Mouse (Mus musculus): ENCODE results near the gene Ap1b1. TPM values are rescaled to one million over a fixed set of nuclear protein-coding genes. Genes with fewer than 3 reads are reported as not detected.

Gene Ap1b1
- polyA plus RNA-seq, 1 experiment from 2014 or later = 58.4 TPM

GRCm38 (mm10) chr11:4963099-4963808, 23.4 kb upstream of the Ap1b1 start:
- Histone ChIP-seq H3K36me3 (ENCODE audit: control insufficient read depth, insufficient read depth, low read length) (no peaks in the 10 kb centered on the region), H3K4me2 (ENCODE audit: low read length) (no peak overlapping the region), H3K27me3 (replicated peaks; ENCODE audit: control insufficient read depth, insufficient read depth, low read length) (no peaks in the 10 kb centered on the region), H3K9me3 (replicated peaks; ENCODE audit: control insufficient read depth, low read length) (no peaks in the 10 kb centered on the region), H3K4me1 (ENCODE audit: control insufficient read depth, insufficient read depth, low read length) (no peaks in the 10 kb centered on the region), H3K27ac (ENCODE audit: low read depth, low read length) (no peak overlapping the region), H3K9ac (ENCODE audit: low read length) (no peak overlapping the region), H3K4me3 (ENCODE audit: low read depth, low read length) (no peak overlapping the region)
- ATAC-seq (no peak), DNase-seq (ENCODE audit: low spot score) (no peak)
- WGBS = 64% methylated on average over 6 of the region's 6 CpGs

- DNase-seq (ENCODE audit: low spot score) (no peak), ATAC-seq (no peak)
- Histone ChIP-seq H3K9ac (ENCODE audit: low read length) (no peak overlapping the region), H3K27me3 (replicated peaks; ENCODE audit: control insufficient read depth, insufficient read depth, low read length) (no peaks in the 10 kb centered on the region), H3K27ac (ENCODE audit: low read depth, low read length) (no peak overlapping the region), H3K4me3 (ENCODE audit: low read depth, low read length) (no peak overlapping the region), H3K9me3 (replicated peaks; ENCODE audit: control insufficient read depth, low read length) (no peaks in the 10 kb centered on the region), H3K4me2 (ENCODE audit: low read length) (no peak overlapping the region), H3K36me3 (ENCODE audit: control insufficient read depth, insufficient read depth, low read length) (no peaks in the 10 kb centered on the region), H3K4me1 (ENCODE audit: control insufficient read depth, insufficient read depth, low read length) (no peaks in the 10 kb centered on the region)
- whole genome bisulfite sequencing = 61% methylated on average over 2 of the region's 2 CpGs
These were observed 20.3 kb upstream of the Ap1b1 start for GRCm38 (mm10) chr11:4966325-4966724.

DNA sequence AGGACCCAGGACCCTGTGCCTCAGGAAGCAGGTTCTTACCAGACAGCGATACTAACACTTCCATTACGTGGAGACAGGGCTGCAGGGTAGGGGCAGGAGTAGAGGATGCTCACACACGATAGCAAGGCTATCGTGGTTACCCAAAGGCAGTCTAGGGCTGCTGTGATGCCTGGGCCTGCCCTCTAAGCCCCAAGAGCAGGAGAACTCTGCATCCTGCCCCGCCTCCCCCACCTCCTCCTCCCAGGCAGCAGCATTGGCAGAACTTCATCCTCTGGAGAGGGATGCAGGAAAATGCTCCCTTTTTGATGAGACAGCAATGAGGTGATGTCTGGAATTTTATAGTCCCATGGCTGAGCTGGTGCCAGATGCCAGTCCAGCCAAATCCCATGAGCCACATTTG, 19.7 kb upstream of the Ap1b1 start:
- 67% methylated on average over 5 of the region's 5 CpGs for WGBS
- H3K9ac ChIP-seq (ENCODE audit: low read length) = no peak overlapping the region
- H3K4me2 ChIP-seq (ENCODE audit: low read length) = no peak overlapping the region
- no peaks in the 10 kb centered on the region for H3K4me1 ChIP-seq (ENCODE audit: control insufficient read depth, insufficient read depth, low read length)
- no peak overlapping the region for H3K4me3 ChIP-seq (ENCODE audit: low read depth, low read length)
- DNase-seq (ENCODE audit: low spot score) (no peak), ATAC-seq (no peak)
- no peak overlapping the region for H3K27ac ChIP-seq (ENCODE audit: low read depth, low read length)
- H3K27me3 ChIP-seq (replicated peaks; ENCODE audit: control insufficient read depth, insufficient read depth, low read length) = no peaks in the 10 kb centered on the region
- H3K9me3 ChIP-seq (replicated peaks; ENCODE audit: control insufficient read depth, low read length) = no peaks in the 10 kb centered on the region
- no peaks in the 10 kb centered on the region for H3K36me3 ChIP-seq (ENCODE audit: control insufficient read depth, insufficient read depth, low read length)

DNA sequence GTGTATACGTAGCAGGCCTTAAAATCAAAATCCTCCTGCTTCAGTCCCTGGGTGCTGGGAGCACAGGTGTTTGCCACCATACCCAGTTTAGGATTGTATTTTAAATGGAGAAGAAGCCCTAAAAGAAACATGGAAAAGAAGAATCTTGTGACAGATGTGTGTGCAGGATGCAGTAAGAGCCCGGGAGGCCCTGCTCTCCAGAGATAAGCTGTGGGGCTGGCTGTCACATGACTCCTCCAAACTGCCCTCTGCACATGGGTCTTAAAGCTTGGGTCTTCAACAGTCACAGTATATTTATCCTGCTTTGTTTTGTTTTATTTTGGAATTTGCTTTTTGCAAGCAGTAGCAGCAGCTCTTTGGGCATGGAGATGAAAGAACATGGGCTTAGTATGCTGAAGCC, 19.1 kb upstream of the Ap1b1 start:
- 66% methylated on average over 2 of the region's 2 CpGs for WGBS
- no peak overlapping the region for H3K9ac ChIP-seq (ENCODE audit: low read length)
- no peak overlapping the region for H3K4me2 ChIP-seq (ENCODE audit: low read length)
- no peaks in the 10 kb centered on the region for H3K4me1 ChIP-seq (ENCODE audit: control insufficient read depth, insufficient read depth, low read length)
- DNase-seq (ENCODE audit: low spot score) (no peak), ATAC-seq (no peak)
- no peak overlapping the region for H3K4me3 ChIP-seq (ENCODE audit: low read depth, low read length)
- no peaks in the 10 kb centered on the region for H3K27me3 ChIP-seq (replicated peaks; ENCODE audit: control insufficient read depth, insufficient read depth, low read length)
- H3K9me3 ChIP-seq (replicated peaks; ENCODE audit: control insufficient read depth, low read length) = no peaks in the 10 kb centered on the region
- no peak overlapping the region for H3K27ac ChIP-seq (ENCODE audit: low read depth, low read length)
- no peaks in the 10 kb centered on the region for H3K36me3 ChIP-seq (ENCODE audit: control insufficient read depth, insufficient read depth, low read length)

GRCm38 (mm10) chr11:4968376-4968775, 18.2 kb upstream of the Ap1b1 start:
- no peak for ATAC-seq

DNA sequence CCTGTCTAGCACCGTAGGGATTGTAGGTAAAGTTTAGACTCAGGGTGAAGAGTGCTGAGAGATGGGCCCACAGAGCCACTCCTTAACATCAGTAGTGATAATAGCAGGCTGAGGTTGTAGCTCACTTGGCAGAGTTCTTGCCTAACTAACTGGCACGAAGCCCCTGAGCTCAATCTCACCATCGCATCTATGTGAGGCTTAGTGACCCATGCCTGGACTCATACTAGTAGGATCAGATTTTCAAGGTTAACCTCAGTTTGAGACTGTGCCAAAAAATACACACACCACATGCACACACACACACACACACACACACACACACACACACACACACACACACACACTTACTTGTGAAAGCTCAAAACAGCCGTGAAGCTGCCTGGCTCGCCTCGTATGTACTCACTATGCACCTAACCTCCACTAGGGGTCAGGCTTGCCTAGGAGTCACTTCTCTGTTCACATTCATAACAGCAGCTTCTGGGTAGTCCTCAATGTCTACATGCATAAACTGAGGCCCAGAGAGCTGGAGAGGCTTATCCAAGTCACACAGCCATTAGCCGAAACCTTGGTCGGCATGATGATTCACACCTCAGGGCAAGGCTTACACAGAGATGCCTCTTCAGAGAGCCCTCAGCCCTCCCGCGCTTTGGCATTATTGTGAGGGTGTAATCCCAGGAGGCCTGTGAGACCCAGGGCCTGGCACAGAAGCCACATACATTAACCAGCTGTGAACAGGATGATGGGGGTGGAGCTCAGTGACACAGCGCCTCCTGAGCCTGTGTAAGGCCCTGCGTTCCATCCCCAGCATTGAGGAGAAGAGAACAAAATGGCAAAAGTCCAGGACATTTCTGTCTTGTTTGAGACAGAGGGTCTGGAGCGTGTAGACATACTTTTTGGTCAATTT, 13.4 kb upstream of the Ap1b1 start:
- Histone ChIP-seq H3K9me3 (replicated peaks; ENCODE audit: control insufficient read depth, low read length) (no peaks in the 10 kb centered on the region), H3K36me3 (ENCODE audit: control insufficient read depth, insufficient read depth, low read length) (no peaks in the 10 kb centered on the region), H3K27me3 (replicated peaks; ENCODE audit: control insufficient read depth, insufficient read depth, low read length) (no peaks in the 10 kb centered on the region), H3K4me3 (ENCODE audit: low read depth, low read length) (no peak overlapping the region), H3K9ac (ENCODE audit: low read length) (no peak overlapping the region), H3K4me2 (ENCODE audit: low read length) (no peak overlapping the region), H3K27ac (ENCODE audit: low read depth, low read length) (no peak overlapping the region), H3K4me1 (ENCODE audit: control insufficient read depth, insufficient read depth, low read length) (no peaks in the 10 kb centered on the region)
- peak; percentile 82 for DNase-seq (ENCODE audit: low spot score)
- no peak for ATAC-seq
- WGBS = 63% methylated on average over 13 of the region's 13 CpGs

More at GRCm38 (mm10) chr11:4968376-4968775, 18.2 kb upstream of the Ap1b1 start:
- no peaks in the 10 kb centered on the region for H3K4me1 ChIP-seq (ENCODE audit: control insufficient read depth, insufficient read depth, low read length)
- WGBS = 76% methylated on average over 10 of the region's 10 CpGs
- no peak overlapping the region for H3K4me2 ChIP-seq (ENCODE audit: low read length)
- no peaks in the 10 kb centered on the region for H3K9me3 ChIP-seq (replicated peaks; ENCODE audit: control insufficient read depth, low read length)
- no peak overlapping the region for H3K4me3 ChIP-seq (ENCODE audit: low read depth, low read length)
- no peaks in the 10 kb centered on the region for H3K36me3 ChIP-seq (ENCODE audit: control insufficient read depth, insufficient read depth, low read length)
- no peak for DNase-seq (ENCODE audit: low spot score)
- H3K27ac ChIP-seq (ENCODE audit: low read depth, low read length) = no peak overlapping the region
- no peaks in the 10 kb centered on the region for H3K27me3 ChIP-seq (replicated peaks; ENCODE audit: control insufficient read depth, insufficient read depth, low read length)
- H3K9ac ChIP-seq (ENCODE audit: low read length) = no peak overlapping the region

DNA sequence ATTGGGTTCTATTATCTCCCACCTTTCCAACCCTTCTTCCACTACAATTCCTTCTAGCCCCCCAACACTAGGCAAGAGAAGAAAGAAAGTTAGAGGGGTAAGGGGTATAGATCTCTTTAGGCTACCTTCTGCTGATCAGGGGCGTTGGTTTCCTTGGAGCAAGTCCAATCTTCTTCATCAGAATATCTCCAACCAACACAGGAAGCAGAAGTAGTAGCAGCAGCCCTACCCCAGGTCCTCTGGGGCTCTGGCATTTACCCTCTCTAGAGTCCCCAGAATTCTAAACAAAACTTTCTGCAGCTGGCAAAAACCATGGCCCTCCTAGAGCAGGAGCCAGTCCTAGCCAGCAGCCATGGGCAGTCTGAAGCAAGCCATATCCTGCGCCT, 12.8 kb upstream of the Ap1b1 start:
- H3K4me3 ChIP-seq (ENCODE audit: low read depth, low read length) = no peak overlapping the region
- 84% methylated on average over 2 of the region's 2 CpGs for WGBS

DNA sequence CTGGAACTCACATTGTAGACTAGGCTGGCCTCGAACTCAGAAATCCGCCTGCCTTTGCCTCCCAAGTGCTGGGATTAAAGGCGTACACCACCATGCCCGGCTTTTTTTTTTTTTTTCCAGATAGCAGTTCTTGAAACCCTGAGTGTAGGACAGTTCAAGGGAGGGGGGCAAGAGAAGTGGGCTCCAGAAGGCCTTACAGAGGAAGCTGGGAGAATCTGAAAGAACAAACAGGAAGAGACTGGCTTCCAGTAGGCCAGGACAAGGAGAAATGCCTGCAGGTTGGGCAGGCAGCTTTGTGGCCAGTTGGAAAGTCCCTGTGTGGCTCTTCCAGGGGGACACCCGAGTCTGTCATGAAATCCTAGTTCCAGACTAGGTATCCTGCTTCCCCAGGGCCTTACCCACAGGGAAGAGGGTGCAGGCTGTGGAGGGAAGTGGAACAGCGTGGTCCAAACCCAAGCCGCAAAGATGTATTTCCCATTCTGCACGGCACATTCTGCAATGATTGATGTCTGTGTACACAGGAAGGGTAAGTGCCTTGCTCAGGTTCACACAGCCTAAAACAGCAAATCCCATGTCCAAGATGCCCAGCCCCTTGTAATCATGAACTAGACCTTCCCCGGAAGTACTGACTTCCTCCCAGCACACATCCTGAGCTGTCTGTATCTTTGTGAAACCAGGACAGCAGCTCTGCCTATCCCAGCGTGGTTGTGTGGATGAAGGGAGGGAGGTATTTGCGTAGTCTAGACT, 12.1 kb upstream of the Ap1b1 start:
- whole genome bisulfite sequencing = 83% methylated on average over 11 of the region's 11 CpGs
- DNase-seq (ENCODE audit: low spot score) (no peak), ATAC-seq (no peak)
- Histone ChIP-seq H3K27me3 (replicated peaks; ENCODE audit: control insufficient read depth, insufficient read depth, low read length) (no peaks in the 10 kb centered on the region), H3K4me2 (ENCODE audit: low read length) (no peak overlapping the region), H3K4me1 (ENCODE audit: control insufficient read depth, insufficient read depth, low read length) (no peaks in the 10 kb centered on the region), H3K4me3 (ENCODE audit: low read depth, low read length) (no peak overlapping the region), H3K27ac (ENCODE audit: low read depth, low read length) (no peak overlapping the region), H3K36me3 (ENCODE audit: control insufficient read depth, insufficient read depth, low read length) (no peaks in the 10 kb centered on the region), H3K9ac (ENCODE audit: low read length) (no peak overlapping the region), H3K9me3 (replicated peaks; ENCODE audit: control insufficient read depth, low read length) (no peaks in the 10 kb centered on the region)

More for the DNA sequence above, 12.8 kb upstream of the Ap1b1 start:
- H3K9ac ChIP-seq (ENCODE audit: low read length) = no peak overlapping the region
- DNase-seq (ENCODE audit: low spot score) (no peak), ATAC-seq (no peak)
- no peak overlapping the region for H3K27ac ChIP-seq (ENCODE audit: low read depth, low read length)
- no peak overlapping the region for H3K4me2 ChIP-seq (ENCODE audit: low read length)
- no peaks in the 10 kb centered on the region for H3K9me3 ChIP-seq (replicated peaks; ENCODE audit: control insufficient read depth, low read length)
- no peaks in the 10 kb centered on the region for H3K27me3 ChIP-seq (replicated peaks; ENCODE audit: control insufficient read depth, insufficient read depth, low read length)
- H3K36me3 ChIP-seq (ENCODE audit: control insufficient read depth, insufficient read depth, low read length) = no peaks in the 10 kb centered on the region
- H3K4me1 ChIP-seq (ENCODE audit: control insufficient read depth, insufficient read depth, low read length) = no peaks in the 10 kb centered on the region

Measured in forebrain, embryonic 14.5 days (tissue).